ENCODE assay signal across 20 mouse cellular contexts in genomic region chr4:99389428-99389827, GRCm38 (mm10).
DNase-seq lines count a peak whose midpoint lies in the region; ATAC-seq and TF ChIP-seq lines count a peak whose summit lies in the region.
"Had no signal": no experiment of that assay in that cellular context is flagged by ENCODE, and none has a peak within 500 bp of the region (broad histone marks: within the 10 kb centered on the region; RNA-seq: fewer than 3 reads in every experiment).

No protein-coding gene starts in this region.

- no peak overlapping the region for H3K9ac ChIP-seq in midbrain, embryonic 11.5 days (ENCODE audit: low read length)
- no peak overlapping the region for H3K9ac ChIP-seq in midbrain, embryonic 16.5 days (ENCODE audit: low read depth, low read length)
- no peak overlapping the region for H3K9ac ChIP-seq in kidney, postnatal 0 days (ENCODE audit: low read depth, low read length)
- H3K9ac ChIP-seq: embryonic facial prominence, embryonic 13.5 days; forebrain, embryonic 12.5 days; heart, embryonic 12.5 days; hindbrain, embryonic 15.5 days had no signal

- H3K27me3 ChIP-seq in midbrain, embryonic 11.5 days (ENCODE audit: control insufficient read depth, insufficient read depth, low read length): no peaks in the 10 kb centered on the region
- H3K27me3 ChIP-seq in midbrain, embryonic 16.5 days (ENCODE audit: control insufficient read depth, insufficient read depth, low read depth, low read length): no peaks in the 10 kb centered on the region
- no peaks in the 10 kb centered on the region for H3K27me3 ChIP-seq in kidney, postnatal 0 days (ENCODE audit: insufficient read depth, low read length)
- H3K27me3 ChIP-seq: embryonic facial prominence, embryonic 13.5 days; heart, embryonic 12.5 days; hindbrain, embryonic 15.5 days had no signal

- peak; percentile 44 for DNase-seq in midbrain, embryonic 11.5 days (ENCODE audit: low spot score, missing footprints)
- peak; percentile 82 for DNase-seq in kidney, adult 9 months
- peak; percentile 10 for DNase-seq in kidney, postnatal 0 days (ENCODE audit: low spot score)
- DNase-seq in layer of hippocampus, adult 9-10 months (ENCODE audit: low spot score): no peak
- DNase-seq in urinary bladder, adult 2 months (ENCODE audit: low spot score): no peak
- DNase-seq in retina, postnatal 1 day: no peak
- DNase-seq: adrenal gland, adult 8-10 months; adrenal gland, postnatal 36 days; cerebellum, adult 11 months; cerebellum, adult 8-10 months; cerebellum, postnatal 25 days; gastrocnemius, postnatal 10 days; heart, adult 2 months had no signal

- no peaks in the 10 kb centered on the region for H3K4me1 ChIP-seq in midbrain, embryonic 11.5 days (ENCODE audit: control insufficient read depth, insufficient read depth, low read length)
- H3K4me1 ChIP-seq in midbrain, embryonic 16.5 days (ENCODE audit: control insufficient read depth, insufficient read depth, low read length): peaks cover 7% of the 10 kb centered on the region; the same call in 1 of the 2 replicates
- H3K4me1 ChIP-seq in kidney, postnatal 0 days (replicated peaks; ENCODE audit: insufficient read depth, low read length): no peaks in the 10 kb centered on the region
- H3K4me1 ChIP-seq: heart, embryonic 12.5 days had no signal

- no peak for ATAC-seq in midbrain, embryonic 11.5 days (ENCODE audit: low FRiP score)
- no peak for ATAC-seq in midbrain, embryonic 16.5 days
- ATAC-seq in kidney, postnatal 0 days (replicated peaks; ENCODE audit: low FRiP score, low read depth): peak; percentile 74
- ATAC-seq: forebrain, embryonic 16.5 days had no signal

- H3K4me2 ChIP-seq in midbrain, embryonic 11.5 days: no peak overlapping the region
- H3K4me2 ChIP-seq in midbrain, embryonic 16.5 days (ENCODE audit: low read length): no peak overlapping the region
- H3K4me2 ChIP-seq in kidney, postnatal 0 days (ENCODE audit: low read length): no peak overlapping the region
- H3K4me2 ChIP-seq: embryonic facial prominence, embryonic 13.5 days; forebrain, embryonic 12.5 days; heart, embryonic 12.5 days; hindbrain, embryonic 15.5 days had no signal

- no peaks in the 10 kb centered on the region for H3K9me3 ChIP-seq in midbrain, embryonic 11.5 days (ENCODE audit: control insufficient read depth, low read length)
- no peaks in the 10 kb centered on the region; the same call in 1 of the 2 replicates for H3K9me3 ChIP-seq in midbrain, embryonic 16.5 days (replicated peaks; ENCODE audit: control insufficient read depth, low read length, poor library complexity, severe bottlenecking)
- H3K9me3 ChIP-seq in kidney, postnatal 0 days (replicated peaks; ENCODE audit: low read length): no peaks in the 10 kb centered on the region
- H3K9me3 ChIP-seq: embryonic facial prominence, embryonic 13.5 days; forebrain, embryonic 12.5 days; heart, embryonic 12.5 days; hindbrain, embryonic 10.5 days; hindbrain, embryonic 15.5 days had no signal

- H3K36me3 ChIP-seq in midbrain, embryonic 11.5 days (ENCODE audit: control insufficient read depth, insufficient read depth, low read length): no peaks in the 10 kb centered on the region
- H3K36me3 ChIP-seq in midbrain, embryonic 16.5 days (ENCODE audit: control insufficient read depth, insufficient read depth, low read length): no peaks in the 10 kb centered on the region
- no peaks in the 10 kb centered on the region for H3K36me3 ChIP-seq in kidney, postnatal 0 days (ENCODE audit: insufficient read depth, low read length)
- H3K36me3 ChIP-seq: embryonic facial prominence, embryonic 13.5 days; forebrain, embryonic 12.5 days; heart, embryonic 12.5 days; hindbrain, embryonic 10.5 days; hindbrain, embryonic 15.5 days had no signal

- TF ChIP-seq CTCF in kidney, postnatal 0 days (IDR thresholded peaks at IDR 0.05; ENCODE audit: low read depth): no peak

- no peak overlapping the region for H3K4me3 ChIP-seq in midbrain, embryonic 11.5 days (ENCODE audit: low read depth, low read length)
- H3K4me3 ChIP-seq in midbrain, embryonic 16.5 days (ENCODE audit: low read depth, low read length): no peak overlapping the region
- no peak overlapping the region for H3K4me3 ChIP-seq in kidney, postnatal 0 days (replicated peaks; ENCODE audit: low read depth, low read length)
- H3K4me3 ChIP-seq: embryonic facial prominence, embryonic 13.5 days; forebrain, embryonic 12.5 days; heart, adult 2 months; heart, embryonic 12.5 days; hindbrain, embryonic 10.5 days; hindbrain, embryonic 15.5 days had no signal

- H3K27ac ChIP-seq in midbrain, embryonic 11.5 days (ENCODE audit: low read depth, low read length): no peak overlapping the region
- H3K27ac ChIP-seq in midbrain, embryonic 16.5 days (ENCODE audit: low read length): no peak overlapping the region
- peak overlapping the region; percentile 44 for H3K27ac ChIP-seq in kidney, postnatal 0 days
- H3K27ac ChIP-seq: embryonic facial prominence, embryonic 13.5 days; forebrain, embryonic 12.5 days; heart, adult 2 months; hindbrain, embryonic 10.5 days; hindbrain, embryonic 15.5 days had no signal

- WGBS in midbrain, embryonic 11.5 days: 72% methylated on average over 1 of the region's 1 CpGs
- WGBS in midbrain, embryonic 16.5 days: 77% methylated on average over 1 of the region's 1 CpGs
- 38% methylated on average over 1 of the region's 1 CpGs for WGBS in kidney, postnatal 0 days

Comparison
In these comparisons a context has a peak if more than half of its experiments do, and no peak if none do; other contexts are left out.
1. DNase-seq: peak in midbrain, embryonic 11.5 days (single experiment), kidney, adult 9 months (single experiment) and kidney, postnatal 0 days (single experiment); none in layer of hippocampus, adult 9-10 months (single experiment), urinary bladder, adult 2 months (single experiment) and retina, postnatal 1 day (single experiment).